Mouse (Mus musculus) layer of hippocampus, postnatal 25 days (tissue): ENCODE measurements around the gene Spata25. TPM values are rescaled to one million over a fixed set of nuclear protein-coding genes. Genes with fewer than 3 reads are reported as not detected.
"Not testable (repeated sequence)": the region's sequence is repeated elsewhere in the genome, so short reads cannot be mapped to it uniquely, and the experiment has no call there.

ENCODE experiments used
- DNase-seq, 2 experiments: peaks; one replicate each; pipeline ENCODE4 v3.0.0; 2022; ENCODE audit warnings: mixed read lengths in 2 of 2, low spot score in 1 of 2; ENCODE audit errors: extremely low spot score in 1 of 2
- total RNA-seq, 2 experiments: library from RNA; stranded (reverse); gene quantifications; 2 replicates each; pipeline ENCODE4 v1.2.3; 2021

The Spata25 gene
- total RNA-seq, 2 experiments from 2014 or later, result not detected

GRCm38 (mm10) chr2:164815348-164815747 is 13.0 kb downstream of the Spata25 start:
- no peak for DNase-seq

GRCm38 (mm10) chr2:164813557-164813956 is 14.8 kb downstream of the Spata25 start:
- no peak for DNase-seq

- no peak for DNase-seq
These were observed 21.7 kb downstream of the Spata25 start for GRCm38 (mm10) chr2:164806614-164807013.

GRCm38 (mm10) chr2:164805332-164805718 is 23.0 kb downstream of the Spata25 start:
- DNase-seq, result no peak

- peak; percentile 96 to 97 for DNase-seq
These were observed 23.6 kb downstream of the Spata25 start, which contains the start of the genes Acot8 and Zswim3 for GRCm38 (mm10) chr2:164804533-164805331. TSS of gene Acot8 (minus strand) at chr2:164804882. TSS of gene Zswim3 (plus strand) at chr2:164805098.

DNA sequence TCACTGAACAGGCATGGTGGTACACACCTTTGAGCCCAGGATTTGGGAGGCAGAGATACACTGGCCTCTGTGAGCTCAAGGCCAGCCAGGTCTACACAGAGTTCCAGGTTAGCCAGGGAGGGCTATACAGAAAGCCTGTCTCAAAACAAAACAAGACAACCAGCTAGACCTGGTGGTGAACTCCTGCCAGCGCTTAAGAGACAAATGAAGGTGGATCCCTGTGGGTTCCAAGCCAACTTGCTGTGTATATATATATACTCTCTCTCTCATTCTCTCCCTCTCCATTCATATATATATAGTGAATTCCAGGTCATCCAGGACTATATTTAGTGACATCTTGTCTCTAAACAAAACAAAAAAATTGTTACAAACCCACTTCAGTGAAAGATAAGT is 24.4 kb downstream of the Spata25 start:
- DNase-seq, result no peak

- DNase-seq, result no peak
These were observed 25.0 kb downstream of the Spata25 start for GRCm38 (mm10) chr2:164803201-164803920.

DNA sequence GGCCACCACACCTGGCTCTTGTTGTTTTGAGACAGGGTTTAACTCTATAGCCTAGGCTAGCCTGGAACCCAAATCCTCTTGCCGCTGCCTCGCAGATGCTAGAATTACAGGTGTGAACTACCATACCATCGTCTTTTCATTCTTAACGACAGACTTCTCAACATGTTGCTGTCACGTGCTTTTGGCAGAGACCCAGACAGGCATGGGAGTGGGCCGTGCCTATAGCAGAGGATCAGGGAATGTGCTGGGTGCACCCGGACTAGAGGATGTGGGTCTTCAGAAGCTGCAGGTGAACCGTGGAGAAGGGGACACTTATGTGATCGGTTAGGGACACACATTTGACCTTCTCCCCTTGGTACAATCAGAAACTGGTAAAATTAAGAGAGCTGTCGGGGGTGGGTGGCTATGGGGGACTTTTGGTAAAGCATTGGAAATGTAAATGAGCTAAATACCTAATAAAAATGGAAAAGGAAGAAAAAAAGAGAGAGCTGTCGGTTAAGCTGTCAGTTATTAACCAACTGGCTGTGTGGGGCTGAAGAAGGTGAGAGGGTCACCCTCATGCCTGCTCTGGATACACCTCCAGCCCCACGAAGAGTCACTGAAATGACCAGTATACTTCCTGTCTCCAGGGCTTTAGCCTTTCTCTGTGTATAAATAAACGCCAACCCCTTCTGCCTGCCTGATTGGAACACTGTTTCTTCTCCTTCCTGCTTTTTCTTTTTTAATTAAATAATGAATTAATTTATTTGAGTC is 27.9 kb downstream of the Spata25 start:
- no peak for DNase-seq

- not testable (repeated sequence) for DNase-seq
These were observed 29.8 kb downstream of the Spata25 start for GRCm38 (mm10) chr2:164798554-164798953.

- no peak for DNase-seq
These were observed 32.5 kb downstream of the Spata25 start for GRCm38 (mm10) chr2:164795868-164796267.

- DNase-seq, result peak; percentile 63 to 84
These were observed 34.0 kb downstream of the Spata25 start for GRCm38 (mm10) chr2:164794293-164794692.

DNA sequence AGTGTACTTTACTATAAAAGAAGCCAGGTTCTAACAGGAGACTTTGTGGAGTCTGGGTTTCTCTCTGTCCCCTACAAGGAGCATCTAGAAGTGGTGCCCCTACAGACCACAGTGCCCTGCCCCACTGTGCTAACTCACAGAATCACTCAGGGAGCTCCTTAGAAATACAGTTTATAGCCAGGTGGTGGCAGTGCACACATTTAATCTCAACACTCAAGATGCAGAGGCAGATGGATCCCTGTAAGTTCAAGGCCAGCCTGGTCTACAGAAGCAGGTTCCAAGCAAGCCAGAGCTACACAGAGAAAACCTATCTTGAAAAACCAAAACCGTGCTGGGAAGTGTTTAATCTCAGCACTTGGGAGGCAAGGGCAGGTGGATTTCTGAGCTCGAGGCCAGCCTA is 34.6 kb downstream of the Spata25 start:
- DNase-seq, result no peak

GRCm38 (mm10) chr2:164793236-164793635 is 35.1 kb downstream of the Spata25 start:
- peak in 1 of 2 experiments; percentile 56 for DNase-seq

GRCm38 (mm10) chr2:164792400-164793190 is 35.7 kb downstream of the Spata25 start:
- DNase-seq, result no peak

- no peak for DNase-seq
These were observed 36.5 kb downstream of the Spata25 start for GRCm38 (mm10) chr2:164791841-164792261.

DNA sequence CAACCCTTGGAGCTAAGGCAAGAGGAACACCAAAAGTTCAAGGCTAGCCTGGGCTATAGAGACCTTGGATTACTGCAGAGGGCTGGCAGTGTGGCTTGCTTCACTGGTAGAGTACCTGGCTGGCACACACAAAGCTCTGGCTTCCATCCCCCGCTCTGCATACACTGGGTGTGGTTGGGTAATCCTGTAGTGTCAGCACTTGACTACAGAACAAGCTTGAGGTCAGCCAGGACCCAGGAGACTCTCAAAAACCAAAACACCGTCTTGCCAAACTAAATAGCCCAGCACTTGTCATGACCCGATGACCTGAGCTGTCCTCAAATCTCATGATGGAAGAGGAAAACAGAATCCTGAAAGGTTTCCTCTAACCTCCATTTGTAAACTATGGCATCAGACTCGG is 37.9 kb downstream of the Spata25 start:
- no peak for DNase-seq

DNA sequence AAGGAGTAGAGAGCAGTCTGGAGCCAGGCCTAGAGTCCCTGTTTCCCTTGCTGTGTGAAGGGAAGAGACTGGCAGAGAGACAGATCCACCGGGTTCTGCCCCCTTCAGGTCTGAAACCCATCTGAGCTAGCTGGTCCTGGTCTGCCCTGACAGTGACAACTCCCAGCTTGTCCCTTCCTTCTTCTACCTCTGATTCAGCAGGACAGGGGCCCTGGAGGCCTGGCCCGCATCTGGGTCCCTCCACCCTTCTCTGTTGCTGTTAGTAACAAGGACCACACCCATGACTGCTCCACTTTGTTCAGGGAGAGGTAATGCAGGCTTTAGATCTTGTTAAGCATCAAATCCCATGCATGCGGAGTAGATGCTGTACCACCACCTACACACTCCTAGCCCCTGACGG is 39.9 kb downstream of the Spata25 start:
- DNase-seq, result no peak

DNA sequence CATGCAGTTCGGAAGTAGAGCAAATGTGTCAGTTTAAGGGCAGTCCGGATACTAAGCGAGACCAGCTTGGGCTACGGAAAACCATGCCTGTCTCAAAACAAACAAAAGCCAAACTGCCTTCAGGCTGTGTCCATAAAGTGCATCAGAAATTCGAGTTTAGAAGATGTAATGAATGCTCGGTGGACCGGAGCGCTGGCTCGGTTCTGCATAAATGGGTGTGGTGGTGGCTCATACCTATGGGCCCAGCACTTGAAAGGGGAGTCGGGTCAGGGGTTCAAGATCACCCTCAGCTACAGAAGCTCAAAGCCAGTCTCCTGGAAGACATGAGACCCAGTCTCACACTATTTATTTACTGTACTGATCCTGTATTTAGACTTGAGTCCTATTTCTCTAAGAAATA is 40.6 kb downstream of the Spata25 start:
- no peak for DNase-seq

DNA sequence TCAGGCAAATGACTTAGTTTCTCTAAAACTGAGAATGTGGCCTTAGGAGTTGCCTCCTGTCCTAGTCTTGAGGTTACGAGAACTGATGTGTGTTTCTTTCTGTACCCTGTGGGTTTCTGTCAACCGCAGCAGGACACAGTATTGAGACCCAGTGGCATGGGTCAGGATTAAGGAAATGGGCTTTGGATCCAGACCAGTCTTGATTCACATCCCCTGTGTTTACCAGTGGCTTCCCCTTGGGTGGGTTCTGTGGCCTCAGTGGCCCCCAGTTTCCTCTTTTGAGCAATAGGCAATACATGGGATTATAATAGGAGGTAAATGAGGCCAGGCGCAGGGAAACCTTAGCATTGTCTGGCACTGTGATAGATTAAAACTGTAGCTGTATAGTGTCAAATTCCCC is 41.3 kb downstream of the Spata25 start:
- no peak for DNase-seq

DNA sequence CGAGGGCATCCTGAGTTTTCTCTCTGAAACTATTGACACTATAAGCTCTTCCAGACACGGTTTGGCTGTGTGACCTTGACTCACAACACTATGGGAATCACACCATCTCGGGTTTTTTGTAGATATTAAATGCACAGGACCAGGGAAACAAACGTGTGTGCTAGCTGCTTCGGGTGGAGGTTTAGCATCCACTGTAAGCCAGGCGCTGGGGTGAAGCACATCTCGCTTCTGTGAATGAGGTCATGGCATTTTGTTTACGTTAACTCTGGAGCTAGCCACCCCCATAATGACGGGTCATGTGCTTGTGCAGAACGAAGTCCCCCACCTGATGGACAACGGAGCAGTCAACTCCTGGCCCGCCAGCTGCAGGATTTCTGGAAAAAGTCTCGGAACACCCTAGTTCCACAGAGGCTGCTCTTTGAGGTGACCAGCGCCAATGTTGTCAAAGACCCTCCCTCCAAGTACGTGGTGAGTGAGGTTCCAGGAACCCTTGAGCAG is 41.9 kb downstream of the Spata25 start:
- no peak for DNase-seq
